Mouse (Mus musculus) liver, postnatal 0 days (tissue): ENCODE measurements around the gene Mri1.

Source experiments
- CTCF ChIP-seq: sonication (generic); IDR thresholded peaks from 2 replicates; pipeline ENCODE4 v1.5.1; 2016; ENCODE audit warnings: antibody characterized with exemption, low read depth
- EP300 ChIP-seq: IDR thresholded peaks from 2 replicates; pipeline ENCODE4 v1.6.1; 2016; ENCODE audit warnings: antibody characterized with exemption, low read depth, mild to moderate bottlenecking

DNA sequence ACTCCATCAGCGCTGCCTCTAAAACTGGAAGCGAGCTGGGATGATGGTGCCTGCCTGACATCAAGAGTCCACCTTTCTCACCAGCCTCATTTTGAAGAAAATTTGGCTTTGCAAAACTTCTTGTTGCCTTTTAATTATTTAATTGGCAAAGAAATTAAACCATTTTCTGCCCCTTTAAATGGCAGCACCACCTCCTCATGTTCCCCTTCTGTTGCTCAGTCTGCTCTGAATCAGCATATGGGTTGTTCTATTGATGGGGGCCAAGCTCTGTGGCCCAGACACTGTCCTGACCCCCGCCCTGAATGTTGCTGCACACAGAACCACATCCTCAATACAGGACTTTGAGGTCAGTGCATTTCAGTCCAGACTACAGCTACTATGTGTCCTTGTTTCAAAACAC is 16.8 kb upstream of the Mri1 start:
- no peak for TF ChIP-seq CTCF
- no peak for TF ChIP-seq EP300
